Mouse (Mus musculus): ENCODE measurements around the gene 6430548M08Rik. TPM values are rescaled to one million over a fixed set of nuclear protein-coding genes. Genes with fewer than 3 reads are reported as not detected.

Gene 6430548M08Rik
- total and polyA plus RNA-seq, 2 experiments from 2014 or later, result 33.9 to 66.1 TPM

DNA sequence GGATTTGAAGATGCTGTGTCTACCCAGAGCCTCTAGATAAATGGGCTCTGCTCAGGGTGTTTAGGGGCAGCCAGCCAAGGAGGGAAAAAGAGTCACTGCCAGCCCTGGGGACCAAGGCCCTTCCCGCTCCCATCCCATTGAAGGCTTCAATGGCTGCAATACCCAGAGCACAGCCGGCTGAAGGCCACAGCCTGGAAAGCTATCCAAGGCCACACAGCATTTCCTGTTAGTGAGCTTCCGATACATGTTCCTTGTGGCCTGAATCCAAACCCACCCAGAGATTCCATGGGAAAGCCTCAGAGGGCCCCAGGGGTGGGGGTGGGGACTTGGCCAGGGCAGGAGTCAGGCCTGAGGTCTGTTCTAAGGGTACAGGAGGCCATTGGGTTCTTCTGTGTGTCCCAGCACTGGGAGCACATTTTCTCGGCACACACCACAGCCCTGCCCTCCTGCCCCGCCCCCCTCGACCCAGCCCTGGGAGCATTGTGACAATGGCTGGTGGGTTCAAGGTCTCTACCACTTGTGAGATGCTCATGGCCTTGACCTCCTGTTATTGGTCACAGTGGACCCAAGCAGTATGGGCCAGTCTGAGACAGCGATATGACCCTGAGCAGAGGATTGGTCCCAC lies 90.9 kb downstream of the 6430548M08Rik start:
- Histone ChIP-seq H3K9me3 (ENCODE audit: low read length) (0 out of 2 replicates have a peak, but pooled peaks cover under 1% of the 10 kb centered on the region), H3K4me3 (ENCODE audit: low read length) (no peak overlapping the region), H3K4me1 (ENCODE audit: insufficient read depth, low read length) (no peaks in the 10 kb centered on the region; the same call in 1 of the 2 replicates), H3K27me3 (ENCODE audit: insufficient read depth, low read length) (no peaks in the 10 kb centered on the region), H3K9ac (replicated peaks; ENCODE audit: low read length) (no peak overlapping the region), H3K4me2 (ENCODE audit: low read depth, low read length) (no peak overlapping the region), H3K36me3 (ENCODE audit: insufficient read depth, low read length) (no peaks in the 10 kb centered on the region), H3K27ac (no peak overlapping the region)
- TF ChIP-seq CTCF (IDR thresholded peaks at IDR 0.05; ENCODE audit: low read depth), result no peak
- peak; percentile 47 for DNase-seq (ENCODE audit: low spot score)
- 57% methylated on average over 7 of the region's 7 CpGs for WGBS
- peak; percentile 50; the same call in 1 of the 2 replicates for ATAC-seq

DNA sequence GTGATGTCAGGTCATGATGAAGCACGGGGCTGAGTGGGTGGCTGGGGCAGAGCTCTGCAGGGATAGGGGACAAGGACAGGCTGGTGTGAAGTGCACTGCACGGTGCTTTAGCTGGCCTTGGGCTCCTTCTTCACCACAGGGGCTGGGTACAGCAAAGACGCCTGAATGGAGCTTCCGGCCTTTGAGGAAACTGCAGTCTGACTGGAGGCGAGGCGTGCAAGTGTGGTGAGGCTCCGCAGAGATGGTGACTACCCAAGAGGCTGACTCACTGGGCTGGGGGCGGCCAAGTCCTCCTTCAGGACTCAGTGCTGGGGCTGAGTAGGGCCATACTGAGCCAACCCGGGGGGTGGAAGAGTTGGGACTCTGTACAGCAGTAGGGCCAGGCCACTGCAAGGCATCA lies 92.0 kb downstream of the 6430548M08Rik start:
- H3K9ac ChIP-seq (replicated peaks; ENCODE audit: low read length), result no peak overlapping the region
- no peaks in the 10 kb centered on the region for H3K36me3 ChIP-seq (ENCODE audit: insufficient read depth, low read length)
- H3K27me3 ChIP-seq (ENCODE audit: insufficient read depth, low read length), result no peaks in the 10 kb centered on the region
- ATAC-seq (no peak), DNase-seq (ENCODE audit: low spot score) (no peak)
- WGBS, result 90% methylated on average over 9 of the region's 9 CpGs
- H3K4me2 ChIP-seq (ENCODE audit: low read depth, low read length), result no peak overlapping the region
- H3K4me3 ChIP-seq (ENCODE audit: low read length), result no peak overlapping the region
- TF ChIP-seq CTCF (IDR thresholded peaks at IDR 0.05; ENCODE audit: low read depth), result no peak
- no peaks in the 10 kb centered on the region for H3K9me3 ChIP-seq (ENCODE audit: low read length)
- H3K4me1 ChIP-seq (ENCODE audit: insufficient read depth, low read length), result no peaks in the 10 kb centered on the region; the same call in 1 of the 2 replicates
- H3K27ac ChIP-seq, result no peak overlapping the region

DNA sequence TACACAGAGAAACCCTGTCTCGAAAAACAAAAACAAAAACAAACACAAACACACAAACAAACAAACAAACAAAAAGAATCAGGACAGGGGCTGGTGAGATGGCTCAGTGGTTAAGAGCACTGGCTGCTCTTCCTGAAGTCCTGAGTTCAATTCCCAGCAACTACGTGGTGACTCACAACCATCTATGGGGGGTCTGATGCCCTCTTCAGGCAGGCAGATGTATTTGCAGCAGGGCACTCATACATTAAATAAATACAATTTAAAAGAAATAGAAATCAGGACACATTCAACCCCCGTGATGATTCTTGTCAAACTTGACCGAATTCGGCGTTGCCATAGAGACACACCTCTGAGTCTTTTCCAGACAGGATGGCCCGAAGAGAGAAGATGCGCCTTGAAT lies 93.4 kb downstream of the 6430548M08Rik start:
- peak; percentile 17; the same call in 1 of the 2 replicates for TF ChIP-seq CTCF (IDR thresholded peaks at IDR 0.05; ENCODE audit: low read depth)
- no peaks in the 10 kb centered on the region for H3K36me3 ChIP-seq (ENCODE audit: insufficient read depth, low read length)
- 86% methylated on average over 8 of the region's 8 CpGs for WGBS
- no peak overlapping the region for H3K4me3 ChIP-seq (ENCODE audit: low read length)
- no peaks in the 10 kb centered on the region for H3K27me3 ChIP-seq (ENCODE audit: insufficient read depth, low read length)
- no peak overlapping the region for H3K27ac ChIP-seq
- no peak for ATAC-seq
- H3K9ac ChIP-seq (replicated peaks; ENCODE audit: low read length), result no peak overlapping the region
- no peak overlapping the region for H3K4me2 ChIP-seq (ENCODE audit: low read depth, low read length)
- DNase-seq (ENCODE audit: low spot score), result no peak
- H3K4me1 ChIP-seq (ENCODE audit: insufficient read depth, low read length), result no peaks in the 10 kb centered on the region; the same call in 1 of the 2 replicates
- no peaks in the 10 kb centered on the region for H3K9me3 ChIP-seq (ENCODE audit: low read length)

DNA sequence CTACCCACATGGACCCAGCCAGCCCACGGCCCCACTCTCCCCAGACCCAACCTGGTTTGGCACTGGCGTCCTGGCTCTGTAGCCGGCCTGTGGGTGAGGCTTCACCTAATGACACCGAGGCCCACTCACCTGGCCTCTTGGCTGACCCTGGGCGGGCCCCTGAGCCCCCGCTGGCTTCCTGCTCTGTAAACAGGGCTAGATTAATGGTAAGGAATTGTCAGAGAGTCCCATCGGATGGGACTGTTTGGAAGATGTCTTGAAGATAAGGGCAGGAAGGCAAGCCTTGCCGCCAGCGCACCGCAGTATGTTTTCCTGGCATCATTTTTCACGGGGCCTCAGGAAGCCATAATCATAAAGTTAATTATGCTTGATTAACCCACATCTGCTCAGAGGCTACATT lies 94.2 kb downstream of the 6430548M08Rik start:
- 56% methylated on average over 11 of the region's 11 CpGs for WGBS
- H3K27ac ChIP-seq, result no peak overlapping the region
- no peak for ATAC-seq

DNA sequence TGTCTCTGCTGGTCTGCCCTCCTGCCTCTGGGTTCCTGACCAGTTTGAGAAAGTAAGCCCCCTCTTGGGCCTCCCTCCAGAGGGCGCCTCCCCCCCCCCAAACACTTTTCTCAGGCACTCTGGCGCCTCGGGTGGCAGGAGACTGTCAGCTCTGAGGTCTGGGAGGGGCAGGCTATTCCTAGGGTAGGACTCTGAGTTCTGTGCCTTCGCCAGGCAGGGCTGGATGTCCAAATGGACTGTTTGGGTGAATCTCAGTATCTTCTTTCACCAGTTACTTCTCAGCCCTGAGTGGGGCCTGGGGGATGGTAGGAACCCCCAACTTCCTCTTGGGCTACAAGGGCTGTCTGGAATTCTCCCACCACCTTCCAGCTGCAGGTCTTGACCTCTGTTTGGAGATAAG lies 97.4 kb downstream of the 6430548M08Rik start:
- Histone ChIP-seq H3K4me2 (ENCODE audit: low read depth, low read length) (no peak overlapping the region), H3K4me3 (ENCODE audit: low read length) (no peak overlapping the region), H3K9ac (replicated peaks; ENCODE audit: low read length) (no peak overlapping the region), H3K36me3 (ENCODE audit: insufficient read depth, low read length) (no peaks in the 10 kb centered on the region), H3K27ac (no peak overlapping the region), H3K4me1 (ENCODE audit: insufficient read depth, low read length) (peaks cover 8% of the 10 kb centered on the region), H3K9me3 (ENCODE audit: low read length) (no peaks in the 10 kb centered on the region), H3K27me3 (ENCODE audit: insufficient read depth, low read length) (no peaks in the 10 kb centered on the region)
- peak; percentile 63 for TF ChIP-seq CTCF (IDR thresholded peaks at IDR 0.05; ENCODE audit: low read depth)
- ATAC-seq (no peak), DNase-seq (ENCODE audit: low spot score) (peak; percentile 53)
- 23% methylated on average over 4 of the region's 4 CpGs for WGBS

More for the DNA sequence above, 94.2 kb downstream of the 6430548M08Rik start:
- no peaks in the 10 kb centered on the region; the same call in 1 of the 2 replicates for H3K4me1 ChIP-seq (ENCODE audit: insufficient read depth, low read length)
- H3K9ac ChIP-seq (replicated peaks; ENCODE audit: low read length), result no peak overlapping the region
- no peaks in the 10 kb centered on the region for H3K36me3 ChIP-seq (ENCODE audit: insufficient read depth, low read length)
- H3K9me3 ChIP-seq (ENCODE audit: low read length), result no peaks in the 10 kb centered on the region
- TF ChIP-seq CTCF (IDR thresholded peaks at IDR 0.05; ENCODE audit: low read depth), result no peak
- H3K4me3 ChIP-seq (ENCODE audit: low read length), result no peak overlapping the region
- H3K4me2 ChIP-seq (ENCODE audit: low read depth, low read length), result no peak overlapping the region
- H3K27me3 ChIP-seq (ENCODE audit: insufficient read depth, low read length), result no peaks in the 10 kb centered on the region
- no peak for DNase-seq (ENCODE audit: low spot score)

DNA sequence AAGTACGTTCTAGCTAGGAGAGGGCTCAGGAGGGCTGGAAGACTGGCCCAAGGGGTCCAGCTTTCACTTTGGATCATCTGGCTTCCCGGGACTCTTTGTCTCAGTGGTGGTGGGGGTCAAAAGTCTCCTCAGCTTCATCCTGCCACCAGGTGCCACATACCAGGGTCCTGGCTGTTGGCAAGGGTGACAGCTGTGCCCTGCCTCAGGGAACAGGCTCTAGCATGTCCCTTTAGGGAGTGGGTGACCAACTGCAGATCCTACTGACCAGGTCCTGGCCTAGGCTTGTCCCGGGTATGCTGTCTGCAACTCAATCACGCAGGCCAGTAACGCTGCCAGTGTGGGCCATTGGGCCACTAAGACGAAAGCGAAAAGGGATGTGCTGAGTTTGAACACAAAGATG lies 98.6 kb downstream of the 6430548M08Rik start:
- no peak for TF ChIP-seq CTCF (IDR thresholded peaks at IDR 0.05; ENCODE audit: low read depth)
- H3K4me2 ChIP-seq (ENCODE audit: low read depth, low read length), result no peak overlapping the region
- peaks cover 12% of the 10 kb centered on the region for H3K4me1 ChIP-seq (ENCODE audit: insufficient read depth, low read length)
- ATAC-seq, result no peak
- H3K4me3 ChIP-seq (ENCODE audit: low read length), result no peak overlapping the region
- no peaks in the 10 kb centered on the region for H3K9me3 ChIP-seq (ENCODE audit: low read length)
- no peaks in the 10 kb centered on the region for H3K36me3 ChIP-seq (ENCODE audit: insufficient read depth, low read length)
- no peak for DNase-seq (ENCODE audit: low spot score)
- H3K27ac ChIP-seq, result no peak overlapping the region
- no peak overlapping the region for H3K9ac ChIP-seq (replicated peaks; ENCODE audit: low read length)
- 86% methylated on average over 7 of the region's 7 CpGs for WGBS
- no peaks in the 10 kb centered on the region for H3K27me3 ChIP-seq (ENCODE audit: insufficient read depth, low read length)

DNA sequence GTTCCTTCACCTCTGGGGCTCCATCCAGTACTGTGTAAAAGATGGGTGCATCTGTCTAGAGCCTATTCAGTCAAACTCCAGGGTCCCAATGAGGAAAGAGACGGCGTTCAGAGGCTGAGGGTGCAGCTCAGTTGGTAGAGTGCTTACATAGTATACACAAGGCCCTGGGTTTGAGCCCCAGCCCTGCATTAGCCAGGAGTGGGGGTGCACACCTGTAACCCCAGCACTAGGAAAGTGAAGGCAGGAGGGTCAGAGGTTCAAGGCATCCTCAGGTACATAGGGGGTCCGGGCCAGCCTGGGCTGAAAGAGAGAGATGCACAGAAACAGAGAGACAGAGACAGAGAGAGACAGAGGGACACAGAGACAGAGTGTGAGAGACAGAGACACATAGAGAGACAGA lies 99.3 kb downstream of the 6430548M08Rik start:
- DNase-seq (ENCODE audit: low spot score) (no peak), ATAC-seq (no peak)
- 94% methylated on average over 3 of the region's 3 CpGs for WGBS

More for the DNA sequence above, 99.3 kb downstream of the 6430548M08Rik start:
- Histone ChIP-seq H3K36me3 (ENCODE audit: insufficient read depth, low read length) (no peaks in the 10 kb centered on the region), H3K4me3 (ENCODE audit: low read length) (no peak overlapping the region), H3K27ac (no peak overlapping the region), H3K9ac (replicated peaks; ENCODE audit: low read length) (no peak overlapping the region), H3K4me1 (ENCODE audit: insufficient read depth, low read length) (peaks cover 12% of the 10 kb centered on the region), H3K4me2 (ENCODE audit: low read depth, low read length) (no peak overlapping the region), H3K27me3 (ENCODE audit: insufficient read depth, low read length) (no peaks in the 10 kb centered on the region), H3K9me3 (ENCODE audit: low read length) (no peaks in the 10 kb centered on the region)
- TF ChIP-seq CTCF (IDR thresholded peaks at IDR 0.05; ENCODE audit: low read depth), result no peak

All from hindbrain, postnatal 0 days (tissue).